Mouse (Mus musculus) lung, embryonic 16.5 days (tissue): ENCODE measurements around the gene Sh3rf3. TPM values are rescaled to one million over a fixed set of nuclear protein-coding genes. Genes with fewer than 3 reads are reported as not detected.

Source experiments
- ATAC-seq: fragments of 200-750 bp; cut with Nextera tagmentation; 2 replicates; pipeline ENCODE4 v1.8.0; 2017; ENCODE audit warnings: low read depth, mild to moderate bottlenecking, moderate library complexity
- H3K27ac ChIP-seq: fragments of 300-500 bp; sonication (generic); 2 replicates; pipeline ENCODE4 v1.5.1; 2014; ENCODE audit warnings: mild to moderate bottlenecking, control low read depth, low read length
- H3K27me3 ChIP-seq: fragments of 300-500 bp; sonication (generic); 2 replicates; pipeline ENCODE4 v1.6.1; 2014; ENCODE audit warnings: low read depth, low read length, mixed read lengths; ENCODE audit not compliant: control insufficient read depth, insufficient read depth
- H3K36me3 ChIP-seq: fragments of 300-500 bp; sonication (generic); 2 replicates; pipeline ENCODE4 v1.6.1; 2014; ENCODE audit warnings: low read length; ENCODE audit not compliant: control insufficient read depth, insufficient read depth
- H3K4me1 ChIP-seq: fragments of 300-500 bp; sonication (generic); replicated peaks from 2 replicates; pipeline ENCODE4 v1.6.1; 2014; ENCODE audit warnings: low read length, mixed read lengths; ENCODE audit not compliant: control insufficient read depth, insufficient read depth
- H3K4me2 ChIP-seq: fragments of 300-500 bp; sonication (generic); 2 replicates; pipeline ENCODE4 v1.6.1; 2014; ENCODE audit warnings: low read depth, low read length, control low read depth
- H3K4me3 ChIP-seq: fragments of 300-500 bp; sonication (generic); 2 replicates; pipeline ENCODE4 v1.5.1; 2014; ENCODE audit warnings: mild to moderate bottlenecking, low read length, control low read depth
- H3K9ac ChIP-seq: fragments of 300-500 bp; sonication (generic); 2 replicates; pipeline ENCODE4 v1.6.1; 2014; ENCODE audit warnings: low read length, control low read depth
- H3K9me3 ChIP-seq: fragments of 300-500 bp; sonication (generic); 2 replicates; pipeline ENCODE4 v1.6.1; 2016; ENCODE audit warnings: low read length; ENCODE audit not compliant: control insufficient read depth
- WGBS: fragments of 180-500 bp; shearing (Covaris S2); extraction: QIAGEN DNeasy Blood & Tissue Kit; methylation state at CpG from one replicate; pipeline ENCODE4 v1.1.7; 2014; 5-methylcytosine and 5-hydroxymethylcytosine counted together
- polyA plus RNA-seq: library from polyadenylated mRNA; unstranded; fragments of >200 nt; fragmentation: Nextera tagmentation; extraction: Ambion mirVana; gene quantifications from 2 replicates; pipeline ENCODE4 v1.2.1, GENCODE M21; 2015

The Sh3rf3 gene
- polyA plus RNA-seq, 1 experiment from 2014 or later: 1.9 TPM

DNA sequence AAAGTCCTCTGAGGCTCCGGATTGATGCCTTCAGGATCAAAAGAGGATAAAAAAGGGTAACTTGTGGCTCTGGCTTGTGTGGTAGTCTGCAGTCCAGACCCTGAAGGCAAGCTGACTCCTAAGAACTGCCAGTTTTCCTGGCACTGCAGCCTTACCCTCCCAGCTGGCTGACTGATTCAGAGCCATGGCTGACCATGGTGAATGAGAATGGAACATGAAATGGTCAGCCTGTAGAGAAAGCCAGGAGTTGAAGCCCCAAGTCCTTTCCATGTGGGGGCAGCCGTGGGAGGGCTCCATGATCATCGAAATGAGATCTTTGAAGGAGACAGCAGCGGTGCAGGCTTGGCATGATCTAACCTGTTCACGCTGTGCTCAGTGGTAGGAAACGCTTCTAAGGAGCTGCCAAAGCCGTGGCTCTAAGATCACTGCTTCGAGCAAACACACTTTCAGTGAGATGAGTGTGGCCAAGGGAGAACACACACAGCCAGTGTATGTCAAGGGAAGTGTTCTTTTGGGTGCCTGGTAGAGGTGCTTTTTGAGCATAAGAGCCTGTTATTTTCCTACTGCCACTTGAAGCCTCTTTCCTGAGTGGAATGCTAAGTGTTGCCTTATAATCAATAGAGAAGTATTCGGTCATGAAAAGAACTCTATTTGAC, 168.6 kb downstream of the Sh3rf3 start:
- Histone ChIP-seq H3K4me3 (no peak overlapping the region), H3K27ac (peak overlapping the region; percentile 86), H3K9ac (no peak overlapping the region), H3K4me1 (peaks cover 3% of the 10 kb centered on the region; the same call in 1 of the 2 replicates), H3K4me2 (no peak overlapping the region), H3K27me3 (no peaks in the 10 kb centered on the region), H3K9me3 (no peaks in the 10 kb centered on the region), H3K36me3 (no peaks in the 10 kb centered on the region)
- peak; percentile 88 for ATAC-seq
- WGBS: 61% methylated on average over 9 of the region's 9 CpGs

GRCm38 (mm10) chr10:58982546-58983154, 169.5 kb downstream of the Sh3rf3 start:
- Histone ChIP-seq H3K4me2 (no peak overlapping the region), H3K9ac (no peak overlapping the region), H3K4me1 (peaks cover 3% of the 10 kb centered on the region; the same call in 1 of the 2 replicates), H3K27ac (peak overlapping the region; percentile 86), H3K9me3 (no peaks in the 10 kb centered on the region), H3K36me3 (no peaks in the 10 kb centered on the region), H3K27me3 (no peaks in the 10 kb centered on the region), H3K4me3 (no peak overlapping the region)
- 57% methylated on average over 5 of the region's 5 CpGs for WGBS
- ATAC-seq: peak; percentile 52; the same call in 1 of the 2 replicates

DNA sequence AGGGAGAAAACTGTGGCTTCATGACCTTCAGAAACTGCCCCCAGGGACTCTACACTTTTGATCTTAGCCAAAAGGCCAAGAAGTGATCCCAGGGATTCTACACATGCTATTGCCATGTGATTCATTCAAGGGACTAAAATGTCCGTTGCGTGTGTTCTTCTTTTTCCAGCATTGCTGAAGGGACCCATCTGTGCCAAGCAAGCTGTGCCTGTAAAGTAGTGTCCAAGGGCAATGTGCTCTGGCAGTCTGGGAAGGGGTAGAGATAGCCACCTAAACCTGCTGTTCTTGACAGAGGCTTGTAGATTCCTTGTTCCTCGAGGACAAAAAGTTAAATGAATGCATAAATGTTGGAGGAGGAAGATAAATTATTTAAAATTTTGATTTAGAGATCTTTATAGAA, 178.5 kb downstream of the Sh3rf3 start:
- H3K36me3 ChIP-seq: no peaks in the 10 kb centered on the region
- WGBS: 78% methylated on average over 3 of the region's 3 CpGs
- no peak for ATAC-seq
- H3K4me1 ChIP-seq: no peaks in the 10 kb centered on the region
- no peaks in the 10 kb centered on the region for H3K9me3 ChIP-seq
- H3K4me2 ChIP-seq: no peak overlapping the region
- H3K9ac ChIP-seq: no peak overlapping the region
- no peak overlapping the region for H3K4me3 ChIP-seq
- no peaks in the 10 kb centered on the region for H3K27me3 ChIP-seq
- no peak overlapping the region for H3K27ac ChIP-seq

GRCm38 (mm10) chr10:58994726-58995125, 181.6 kb downstream of the Sh3rf3 start:
- no peaks in the 10 kb centered on the region for H3K36me3 ChIP-seq
- no peak overlapping the region for H3K27ac ChIP-seq
- H3K4me1 ChIP-seq: no peaks in the 10 kb centered on the region
- H3K9ac ChIP-seq: no peak overlapping the region
- 66% methylated on average over 2 of the region's 2 CpGs for WGBS
- H3K4me3 ChIP-seq: no peak overlapping the region
- H3K4me2 ChIP-seq: no peak overlapping the region
- ATAC-seq: no peak
- no peaks in the 10 kb centered on the region for H3K9me3 ChIP-seq
- H3K27me3 ChIP-seq: no peaks in the 10 kb centered on the region

GRCm38 (mm10) chr10:58995132-58995531, 182.0 kb downstream of the Sh3rf3 start:
- no peaks in the 10 kb centered on the region for H3K9me3 ChIP-seq
- no peaks in the 10 kb centered on the region for H3K4me1 ChIP-seq
- 64% methylated on average over 3 of the region's 3 CpGs for WGBS
- H3K27ac ChIP-seq: no peak overlapping the region
- no peaks in the 10 kb centered on the region for H3K27me3 ChIP-seq
- H3K9ac ChIP-seq: no peak overlapping the region
- H3K36me3 ChIP-seq: no peaks in the 10 kb centered on the region
- H3K4me2 ChIP-seq: no peak overlapping the region
- no peak for ATAC-seq
- no peak overlapping the region for H3K4me3 ChIP-seq

DNA sequence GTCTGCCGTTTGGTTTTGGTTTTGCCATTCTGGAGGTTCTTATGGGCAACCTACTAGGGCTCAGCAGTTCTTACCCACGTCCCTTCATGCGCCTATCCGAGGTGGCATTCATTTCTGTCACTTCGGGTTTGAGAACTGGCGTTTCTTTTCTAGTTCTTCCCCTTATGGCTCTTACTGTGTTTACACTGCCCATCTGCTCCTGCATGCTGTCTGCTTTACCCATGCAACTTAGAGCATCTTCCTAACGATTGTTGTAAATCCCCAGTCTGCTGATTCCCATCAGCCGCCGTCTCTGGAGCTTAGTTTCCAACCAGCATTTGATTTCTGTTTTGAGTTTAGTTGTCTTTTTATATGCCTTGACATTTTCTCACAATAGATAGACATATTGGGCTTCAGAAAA, 189.2 kb downstream of the Sh3rf3 start:
- H3K27ac ChIP-seq: no peak overlapping the region
- no peak overlapping the region for H3K9ac ChIP-seq
- WGBS: 84% methylated on average over 9 of the region's 9 CpGs
- H3K27me3 ChIP-seq: no peaks in the 10 kb centered on the region
- no peaks in the 10 kb centered on the region for H3K4me1 ChIP-seq
- H3K9me3 ChIP-seq: no peaks in the 10 kb centered on the region
- no peak overlapping the region for H3K4me3 ChIP-seq
- ATAC-seq: no peak
- H3K36me3 ChIP-seq: no peaks in the 10 kb centered on the region
- H3K4me2 ChIP-seq: no peak overlapping the region

- H3K9ac ChIP-seq: no peak overlapping the region
- H3K4me1 ChIP-seq: no peaks in the 10 kb centered on the region
- H3K4me3 ChIP-seq: no peak overlapping the region
- no peak overlapping the region for H3K27ac ChIP-seq
- ATAC-seq: no peak
- WGBS: 80% methylated on average over 7 of the region's 7 CpGs
- no peaks in the 10 kb centered on the region for H3K36me3 ChIP-seq
- H3K9me3 ChIP-seq: no peaks in the 10 kb centered on the region
- no peak overlapping the region for H3K4me2 ChIP-seq
- H3K27me3 ChIP-seq: no peaks in the 10 kb centered on the region
Measured at GRCm38 (mm10) chr10:59011415-59011814, 198.3 kb downstream of the Sh3rf3 start.

DNA sequence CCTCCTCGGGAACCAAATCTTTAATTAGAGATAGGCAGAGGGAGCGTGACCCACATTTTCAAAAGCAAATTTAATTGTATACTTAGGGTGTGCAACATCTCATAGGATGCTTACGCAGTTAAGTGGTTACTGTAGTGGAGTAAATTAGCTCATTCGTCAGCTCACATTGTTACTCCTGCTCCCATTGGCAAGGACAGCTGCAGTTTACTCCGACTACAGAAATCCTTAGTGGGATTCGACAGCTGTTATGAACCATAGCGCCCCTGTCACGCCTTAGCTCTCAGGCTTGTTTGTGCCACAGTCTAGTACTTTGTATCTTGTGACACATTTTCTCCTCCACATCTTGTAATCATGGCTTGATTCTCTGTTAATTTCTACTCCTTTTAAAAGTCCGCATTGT, 200.5 kb downstream of the Sh3rf3 start:
- H3K9ac ChIP-seq: no peak overlapping the region
- no peak overlapping the region for H3K4me2 ChIP-seq
- 0 out of 2 replicates have a peak, but pooled peaks cover 2% of the 10 kb centered on the region for H3K9me3 ChIP-seq
- WGBS: 80% methylated on average over 9 of the region's 9 CpGs
- H3K27ac ChIP-seq: no peak overlapping the region
- no peak overlapping the region for H3K4me3 ChIP-seq
- no peaks in the 10 kb centered on the region for H3K4me1 ChIP-seq
- ATAC-seq: no peak
- H3K27me3 ChIP-seq: no peaks in the 10 kb centered on the region
- no peaks in the 10 kb centered on the region for H3K36me3 ChIP-seq

DNA sequence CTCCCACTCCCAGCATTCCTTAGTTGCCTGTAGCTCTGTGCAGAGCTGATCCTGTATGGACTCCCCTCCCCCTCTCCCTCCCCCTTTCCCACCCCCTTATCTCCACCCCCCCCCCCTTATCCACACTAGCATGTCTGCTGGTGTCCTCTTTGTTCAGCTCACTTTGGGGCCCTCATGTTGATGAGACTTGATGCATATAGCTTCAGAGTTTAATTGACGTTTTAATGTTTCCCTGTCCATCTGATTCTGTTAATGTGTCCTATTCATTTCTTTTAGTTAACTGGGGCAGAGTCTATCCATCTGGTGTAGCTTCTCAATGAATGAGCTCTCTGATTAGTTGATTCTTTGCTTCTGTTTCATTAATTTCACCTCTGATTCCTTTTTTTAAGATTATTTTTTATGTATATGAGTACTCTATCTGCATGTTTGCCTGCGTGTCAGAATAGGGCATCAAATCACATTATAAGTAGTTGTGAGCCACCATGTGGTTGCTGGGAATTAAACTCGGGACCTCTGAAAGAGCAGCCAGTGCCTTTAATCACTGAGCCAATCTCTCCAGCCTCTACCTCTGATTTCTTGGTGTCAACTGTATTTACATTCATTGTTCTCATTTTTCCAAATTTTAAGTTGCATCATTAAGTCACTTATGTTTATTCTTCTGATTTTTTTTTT, 206.3 kb downstream of the Sh3rf3 start:
- ATAC-seq: no peak
- H3K36me3 ChIP-seq: no peaks in the 10 kb centered on the region
- H3K4me1 ChIP-seq: no peaks in the 10 kb centered on the region
- no peak overlapping the region for H3K9ac ChIP-seq
- H3K27ac ChIP-seq: no peak overlapping the region
- H3K9me3 ChIP-seq: 0 out of 2 replicates have a peak, but pooled peaks cover 2% of the 10 kb centered on the region
- no peak overlapping the region for H3K4me3 ChIP-seq
- no peak overlapping the region for H3K4me2 ChIP-seq
- 66% methylated on average over 3 of the region's 3 CpGs for WGBS
- H3K27me3 ChIP-seq: no peaks in the 10 kb centered on the region
